Mouse (Mus musculus) cerebellum, adult (tissue): ENCODE results near the gene Grem2.
A peak's percentile ranks its signal among the peaks of the same experiment; 100 is the strongest.

Experiments
- ATAC-seq: cut with Nextera tagmentation; 2 replicates; pipeline ENCODE4 v1.9.2; 2017; ENCODE audit warnings: mild to moderate bottlenecking, moderate library complexity, mixed read lengths; ENCODE audit not compliant: insufficient number of reproducible peaks, low FRiP score, low TSS enrichment

Grem2 gene

DNA sequence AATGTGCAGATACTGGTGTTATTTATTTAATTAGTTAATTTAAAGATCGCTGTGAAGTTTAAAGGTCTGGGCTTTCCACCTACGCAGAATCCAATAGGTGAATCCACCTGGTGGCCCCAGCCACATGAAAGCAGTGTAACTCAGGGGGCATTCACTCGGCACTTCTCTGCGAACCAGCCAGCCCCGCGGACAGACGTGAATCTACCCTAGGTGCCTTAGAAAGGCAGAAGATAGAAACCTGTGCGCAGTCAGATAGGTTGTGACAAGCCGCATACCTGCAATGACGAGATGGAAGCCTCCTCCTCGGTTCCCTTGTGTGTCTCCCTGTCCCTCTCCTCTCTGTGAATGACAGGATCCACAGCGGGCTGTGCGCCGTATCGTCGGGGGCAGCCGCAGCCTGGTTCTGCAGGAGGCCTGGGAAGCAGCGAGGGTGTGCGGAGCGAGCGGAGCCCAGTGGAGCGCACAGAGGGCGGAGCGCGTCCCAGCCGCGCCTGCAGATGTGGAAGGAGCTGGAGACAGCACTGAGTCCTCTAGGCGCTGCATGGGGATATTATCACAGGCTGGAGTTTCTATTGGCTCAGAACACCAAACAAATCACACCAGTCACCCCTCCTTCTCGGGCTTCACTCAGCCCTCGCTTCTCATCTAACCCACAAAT, at the start of gene Grem2:
Grem2 (minus strand) TSS at position 522 of the 658 bp plus-strand sequence.
- ATAC-seq = peak; percentile 68; the same call in 1 of the 2 replicates

DNA sequence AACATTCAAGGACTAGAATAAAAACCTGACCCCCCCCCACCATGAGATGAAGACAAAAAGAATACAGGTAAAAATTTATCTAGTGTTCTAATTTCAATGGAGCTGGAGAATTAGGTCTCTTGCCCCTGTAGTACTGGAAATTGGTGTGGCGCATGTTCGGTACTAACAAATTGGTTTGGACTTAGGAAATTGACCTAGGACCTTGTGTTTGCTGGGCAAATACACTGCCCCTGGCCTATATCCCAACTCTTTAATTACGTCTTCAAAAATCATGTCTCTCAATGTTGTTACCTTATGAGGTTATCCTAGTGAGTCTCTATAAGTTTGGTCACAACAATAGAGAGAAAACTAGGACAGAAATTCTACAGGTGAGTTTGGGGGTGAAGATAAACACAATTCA, 38.2 kb upstream of the Grem2 start:
- ATAC-seq = no peak

DNA sequence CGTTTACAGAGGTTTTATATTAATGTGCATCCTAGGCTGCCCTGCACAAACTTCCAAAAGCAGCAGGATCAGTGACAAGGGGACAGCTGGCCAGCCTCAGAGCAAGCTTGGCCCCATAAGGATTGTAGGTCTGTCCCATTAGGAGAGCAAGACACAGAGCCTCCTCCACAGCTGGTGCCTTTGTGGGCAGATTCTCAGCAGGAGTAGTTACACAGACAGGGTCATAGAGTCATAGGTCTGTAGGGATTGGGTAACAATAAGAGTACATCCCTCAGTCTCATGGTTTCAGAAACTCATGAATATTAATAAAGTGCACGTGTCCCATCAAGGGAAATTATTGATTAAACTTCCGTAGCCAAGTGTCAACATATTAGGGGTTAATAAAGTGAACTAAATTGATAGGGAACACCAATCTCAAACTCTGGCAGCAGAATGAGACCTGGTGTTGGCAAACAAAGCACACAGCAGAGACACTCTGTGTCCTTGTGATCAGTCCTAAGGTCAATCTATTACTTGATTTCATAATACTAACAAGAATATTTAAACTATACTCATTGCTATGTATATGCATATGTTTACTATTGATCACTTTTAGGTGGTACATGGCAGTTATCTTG, 9.5 kb upstream of the Grem2 start:
- ATAC-seq = no peak

DNA sequence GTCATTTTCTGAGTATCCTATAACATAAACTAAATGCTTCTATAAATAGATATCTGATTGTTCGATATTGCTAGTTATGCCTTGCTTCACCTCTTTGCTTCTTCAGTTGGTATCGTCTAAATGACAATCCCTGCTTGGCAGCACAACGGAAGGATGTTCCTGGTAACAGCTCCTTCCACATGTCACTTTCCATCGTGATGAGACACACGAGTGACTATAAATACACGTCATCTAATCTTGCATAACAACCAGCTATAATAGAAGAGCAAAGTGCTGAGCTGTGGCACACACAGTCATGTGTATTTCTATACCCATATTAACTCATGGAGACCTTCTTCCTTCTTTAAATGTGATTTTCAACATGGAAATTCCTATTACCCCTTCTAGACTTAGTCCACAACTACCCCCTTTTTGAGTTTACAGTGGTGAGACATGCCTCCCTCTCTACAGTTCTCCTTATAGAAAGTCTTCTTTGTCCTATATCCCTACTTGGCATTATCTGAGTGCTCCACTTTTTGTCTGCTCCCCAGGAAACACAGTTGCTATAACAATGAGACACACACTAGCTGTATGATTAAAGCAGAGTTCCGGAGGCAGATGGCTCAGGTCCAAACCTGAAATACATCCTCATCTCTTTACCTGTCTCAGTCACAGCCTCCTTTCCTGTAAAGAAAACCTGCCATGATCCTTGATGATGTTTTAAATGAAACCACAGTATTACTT, 8.0 kb upstream of the Grem2 start:
- no peak for ATAC-seq

DNA sequence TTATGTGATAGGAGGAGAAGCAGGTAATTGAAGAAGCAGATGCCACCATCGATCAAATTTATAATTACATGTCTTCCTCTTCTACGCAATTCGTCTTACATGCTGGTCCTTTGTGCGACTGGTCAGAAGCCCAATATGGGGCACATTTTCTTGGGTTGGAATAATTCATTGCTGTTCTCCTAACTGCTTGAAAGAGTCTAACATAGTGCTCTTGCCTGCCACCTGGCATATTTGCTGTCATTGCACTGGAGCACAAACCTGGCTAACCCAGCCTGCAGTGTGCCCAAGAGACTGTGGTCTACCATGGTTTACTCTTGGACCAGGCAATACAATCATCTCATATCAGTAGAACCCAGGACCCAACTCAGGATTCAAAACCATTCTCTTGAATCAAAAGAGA, 2.7 kb downstream of the Grem2 start:
- no peak for ATAC-seq

DNA sequence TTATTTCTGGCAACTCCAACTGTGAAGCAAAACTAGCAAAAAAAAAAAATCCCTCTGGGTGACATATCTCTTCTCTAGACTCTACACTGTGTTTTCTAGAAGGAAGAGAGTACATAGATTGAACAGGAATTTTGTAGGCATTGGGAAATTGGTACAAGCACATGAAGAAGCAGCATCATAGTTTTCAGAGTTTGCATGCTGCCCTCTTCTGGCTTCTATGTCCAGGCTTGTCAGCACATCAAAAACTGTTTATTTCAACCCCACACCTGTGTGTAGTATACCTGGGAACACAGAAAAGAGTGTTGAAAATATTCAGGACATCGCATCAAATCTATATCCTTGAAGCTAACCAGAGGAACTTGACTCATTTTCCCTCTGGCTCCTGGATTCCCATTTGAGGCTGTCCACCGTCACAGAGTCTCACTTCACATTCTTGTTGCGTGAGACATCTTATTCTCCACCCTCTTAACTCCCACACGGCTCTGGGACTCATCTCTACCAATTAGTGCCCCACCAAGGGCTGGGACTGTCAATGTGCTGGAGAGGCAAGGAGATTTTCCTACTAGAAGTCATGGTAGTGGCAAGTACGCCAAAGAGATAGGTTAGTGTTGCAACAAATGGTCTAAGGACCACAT, 3.3 kb downstream of the Grem2 start:
- ATAC-seq = no peak

DNA sequence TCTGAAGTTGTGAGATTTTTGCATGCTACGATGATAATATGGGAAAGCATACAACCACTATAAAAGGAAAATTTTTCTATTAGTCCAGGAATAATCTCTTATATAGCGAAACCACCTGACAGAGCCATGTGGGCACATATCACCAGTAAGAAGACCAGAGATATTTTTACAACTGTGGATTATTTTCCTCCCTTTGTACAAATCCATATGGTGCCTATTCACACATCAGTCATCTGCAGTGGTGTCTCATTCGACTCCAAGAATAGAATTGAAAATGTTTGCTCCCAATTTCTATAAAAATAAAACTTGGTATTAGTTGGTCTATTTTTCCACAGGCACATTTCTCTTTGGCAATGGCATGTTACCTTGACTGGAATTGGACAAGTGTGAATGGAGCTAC, 11.8 kb downstream of the Grem2 start:
- no peak for ATAC-seq

DNA sequence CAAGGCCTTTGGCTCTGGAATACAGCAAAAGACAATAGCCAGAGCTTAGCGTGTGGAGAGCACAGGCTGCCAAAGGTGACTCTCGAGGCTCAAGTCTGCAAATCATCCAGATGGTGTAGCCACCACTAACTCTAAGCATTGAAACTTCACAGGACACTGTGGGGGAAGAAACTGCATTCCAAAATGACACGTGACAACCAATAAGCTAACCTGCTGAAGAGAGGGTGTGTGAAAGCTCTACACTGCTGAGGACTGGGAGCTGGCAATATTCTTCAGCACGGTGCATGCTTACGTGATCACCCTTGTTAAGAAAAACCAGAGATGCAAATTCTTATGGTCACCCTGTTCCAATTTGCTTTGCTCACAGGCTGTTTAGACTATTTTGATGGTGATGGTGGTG, 13.4 kb downstream of the Grem2 start:
- no peak for ATAC-seq

DNA sequence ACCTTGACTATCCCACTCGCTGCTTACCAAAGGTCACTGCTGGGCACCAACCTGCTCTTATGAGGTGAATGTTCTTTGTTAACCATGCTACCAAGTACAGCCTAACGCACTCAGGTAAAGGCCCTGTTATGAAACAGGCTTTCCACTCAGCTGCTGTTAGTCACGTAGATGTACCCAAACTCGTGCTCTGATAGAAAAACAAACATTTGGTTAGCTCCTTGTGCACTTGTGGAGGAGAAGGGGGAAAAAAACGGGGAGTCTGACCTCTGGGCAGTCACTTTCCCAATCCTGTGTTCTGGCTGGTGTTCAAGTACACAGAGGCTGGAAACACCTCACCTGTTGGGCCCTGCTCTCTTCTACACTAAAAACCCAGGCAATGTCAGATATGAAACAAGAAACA, 14.0 kb downstream of the Grem2 start:
- ATAC-seq = no peak

DNA sequence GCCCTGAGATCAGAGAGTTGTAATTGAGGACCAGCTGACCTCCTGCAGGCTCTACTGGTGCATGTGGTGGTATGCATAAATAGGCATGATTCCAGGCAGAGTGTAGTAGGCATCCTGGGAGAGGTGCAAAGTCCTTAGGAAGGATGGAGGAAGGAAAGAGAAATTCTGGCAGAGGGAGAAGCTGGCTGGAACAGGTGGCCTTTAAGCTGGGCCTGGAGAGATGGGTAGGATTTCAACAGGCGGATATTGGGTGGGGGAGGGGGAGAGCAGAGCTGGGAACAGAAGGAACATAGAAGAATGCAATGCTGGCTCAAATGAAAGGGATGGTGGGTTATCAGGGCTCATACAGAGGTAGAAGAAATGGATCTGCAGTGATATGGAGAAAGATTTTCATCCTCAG, 18.9 kb downstream of the Grem2 start:
- no peak for ATAC-seq

DNA sequence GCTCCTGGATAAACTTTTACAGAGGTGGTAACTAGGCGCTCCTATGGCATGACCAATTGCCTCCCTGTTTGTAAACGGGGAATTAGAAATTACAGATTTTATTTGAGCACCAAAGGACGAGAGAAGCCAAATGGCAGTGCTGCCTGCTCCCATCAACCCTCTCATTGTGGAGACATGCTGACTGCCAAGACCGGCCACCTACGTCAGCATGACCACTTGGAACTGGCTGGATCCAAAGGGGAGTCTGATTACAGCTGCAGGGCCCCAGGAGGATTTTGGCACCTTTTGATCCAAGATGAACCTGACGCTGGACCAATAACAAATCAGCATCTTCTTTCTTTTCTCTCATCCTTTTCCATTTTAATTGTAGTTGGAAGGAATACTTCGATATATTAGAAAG, 29.1 kb downstream of the Grem2 start:
- ATAC-seq = no peak

DNA sequence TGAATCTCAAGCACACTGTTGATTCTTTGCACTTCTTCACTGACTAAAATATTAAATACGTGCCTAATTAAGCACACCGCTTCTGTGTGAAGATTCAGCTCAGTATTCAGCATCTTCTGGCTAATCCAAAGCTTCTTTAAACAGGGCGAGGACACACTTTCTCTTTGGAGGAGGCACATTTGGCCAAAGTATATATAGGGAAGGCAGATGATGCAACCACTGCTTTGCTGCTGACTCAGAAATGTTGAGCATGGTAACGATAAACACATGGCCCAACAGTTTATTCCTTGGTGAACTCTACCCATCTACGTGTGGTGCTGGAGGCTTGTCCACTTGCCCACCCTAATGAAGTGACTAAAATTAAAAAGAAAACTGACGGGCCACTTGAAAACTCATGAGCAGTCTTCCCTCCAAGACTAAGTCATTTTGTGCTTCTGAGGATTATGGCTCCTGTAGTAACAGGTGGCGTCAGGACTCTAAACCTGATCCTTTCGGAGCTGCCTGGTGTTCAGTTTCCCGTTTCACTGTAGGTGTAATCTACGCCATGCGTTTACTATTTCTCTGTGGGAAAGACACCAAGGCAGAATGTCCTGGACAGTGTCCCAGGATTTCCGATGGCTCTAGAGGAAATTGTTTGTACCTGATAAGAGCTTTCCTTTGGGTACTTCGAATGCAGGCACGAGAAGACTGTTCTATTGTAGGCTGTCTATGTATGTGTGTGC, 32.8 kb downstream of the Grem2 start:
- no peak for ATAC-seq

DNA sequence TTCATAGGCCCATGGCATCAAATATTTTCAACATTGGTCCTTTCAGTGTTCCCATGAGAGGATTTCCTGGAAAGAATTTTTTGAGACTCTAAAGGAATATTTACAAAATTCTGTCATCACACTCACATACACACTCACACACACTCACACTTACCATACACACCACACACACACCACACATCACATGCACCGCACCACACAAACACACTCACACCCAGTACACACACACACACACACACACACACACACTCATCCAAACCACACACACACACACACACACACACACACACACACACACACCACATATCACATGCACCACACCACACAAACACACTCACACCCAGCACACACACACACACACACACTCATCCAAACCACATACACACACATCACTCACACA, 33.5 kb downstream of the Grem2 start:
- ATAC-seq = no peak

DNA sequence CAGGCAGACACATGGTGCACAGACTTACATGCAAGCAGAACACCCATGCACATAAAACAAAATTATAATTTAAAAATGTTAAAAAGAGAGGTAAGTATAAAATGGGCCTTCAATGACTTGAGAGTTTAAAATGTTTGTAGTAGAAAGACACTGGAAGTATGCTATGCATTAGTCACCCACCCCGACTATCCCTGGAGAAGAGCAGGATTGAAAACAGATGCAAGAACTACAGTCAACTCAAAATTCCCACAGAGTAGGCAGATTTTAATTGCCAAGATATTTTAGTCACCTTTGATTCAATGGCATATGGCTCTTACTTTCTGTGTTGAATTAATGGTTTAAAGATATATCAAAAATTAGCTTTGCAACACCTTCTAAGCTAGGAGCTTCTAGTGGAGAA, 39.1 kb downstream of the Grem2 start:
- ATAC-seq = no peak

DNA sequence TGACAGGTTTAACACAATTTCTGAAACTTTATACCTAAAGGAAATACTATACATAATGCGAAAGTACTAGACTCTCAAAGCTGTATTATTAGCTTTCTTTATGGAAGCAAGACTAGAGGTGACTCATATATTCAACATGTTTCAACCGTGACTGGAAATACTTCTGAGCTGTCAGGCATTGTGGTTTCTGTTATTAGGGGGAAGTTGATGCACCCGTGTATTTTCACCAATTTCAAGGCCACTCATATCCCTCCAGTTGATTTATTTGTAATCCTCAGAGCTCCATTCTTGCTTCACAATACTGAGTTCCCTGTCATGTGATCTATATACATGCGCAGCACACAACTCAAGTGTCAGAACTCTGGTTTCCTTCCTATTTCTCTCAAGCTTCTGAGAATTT, 46.4 kb downstream of the Grem2 start:
- no peak for ATAC-seq

DNA sequence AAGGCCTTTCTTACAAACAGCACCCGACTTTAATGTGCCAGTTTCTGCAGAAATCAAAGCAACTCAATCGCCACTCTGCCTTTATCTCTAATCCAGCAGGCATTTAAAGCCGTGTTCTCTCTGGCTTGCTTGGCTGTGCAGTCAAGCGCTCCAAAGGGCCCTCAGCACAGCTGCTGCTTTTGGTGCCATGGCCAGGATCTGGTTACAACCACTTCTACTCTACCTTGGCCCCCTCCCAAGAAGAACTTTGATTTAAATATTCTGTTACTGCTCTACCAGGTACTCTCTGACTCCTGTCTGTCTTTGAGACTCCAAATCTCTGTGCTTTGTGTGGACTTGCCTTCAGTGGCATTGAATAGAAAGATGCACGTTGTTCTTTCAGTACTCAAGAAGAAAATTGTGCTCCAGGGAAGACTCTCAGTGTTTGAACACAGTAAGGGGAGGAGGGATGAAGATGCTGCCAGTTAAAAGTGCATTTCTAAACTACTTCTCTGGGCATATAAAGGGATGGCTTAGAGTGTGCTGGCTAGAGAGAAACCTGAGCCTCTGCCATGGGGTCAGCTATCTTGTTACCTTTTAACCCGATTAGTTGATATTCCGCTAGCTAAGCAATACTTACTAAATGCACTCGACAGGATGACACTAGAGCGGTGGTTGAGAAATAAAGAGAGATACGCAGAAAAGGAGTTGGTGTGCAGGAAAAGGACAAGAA, 61.1 kb downstream of the Grem2 start:
- ATAC-seq = no peak

DNA sequence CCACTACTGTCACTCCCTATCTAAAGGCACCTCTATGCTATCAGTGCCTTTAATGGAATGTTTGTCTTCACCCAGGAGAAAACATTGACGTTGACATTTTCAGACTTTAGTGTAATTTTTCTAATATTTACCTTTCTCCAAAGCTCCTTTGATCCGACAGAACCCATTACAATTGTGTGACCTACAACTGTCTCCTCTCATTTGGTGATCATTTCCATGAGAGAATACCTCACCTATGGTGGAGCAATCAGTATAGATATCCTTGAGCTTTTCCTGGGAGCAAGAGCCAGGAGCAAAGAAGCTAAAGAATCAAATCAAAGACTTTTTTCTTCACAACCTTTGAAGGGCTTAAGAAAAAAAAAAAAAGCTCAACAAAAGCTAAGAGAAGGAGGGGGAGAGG, 65.4 kb downstream of the Grem2 start:
- no peak for ATAC-seq

DNA sequence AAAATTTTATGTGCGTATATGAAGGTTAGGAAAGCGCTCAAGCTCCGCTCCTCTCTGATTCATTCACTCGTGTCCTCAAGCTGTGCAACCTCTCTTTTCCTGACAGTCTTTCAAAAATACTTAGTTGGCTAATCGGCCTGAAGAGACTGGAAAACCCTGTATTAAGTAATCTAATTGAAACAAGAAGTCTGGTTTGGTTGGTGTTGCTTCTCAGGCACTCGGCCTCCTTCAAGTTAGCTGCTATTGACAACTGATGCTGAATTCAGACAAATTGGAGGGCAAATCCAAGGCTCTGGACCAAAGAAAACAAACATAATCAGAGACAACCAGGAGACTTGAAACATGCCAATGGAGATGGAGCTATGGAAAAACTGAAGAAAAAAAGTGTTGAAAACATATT, 76.8 kb downstream of the Grem2 start:
- no peak for ATAC-seq

DNA sequence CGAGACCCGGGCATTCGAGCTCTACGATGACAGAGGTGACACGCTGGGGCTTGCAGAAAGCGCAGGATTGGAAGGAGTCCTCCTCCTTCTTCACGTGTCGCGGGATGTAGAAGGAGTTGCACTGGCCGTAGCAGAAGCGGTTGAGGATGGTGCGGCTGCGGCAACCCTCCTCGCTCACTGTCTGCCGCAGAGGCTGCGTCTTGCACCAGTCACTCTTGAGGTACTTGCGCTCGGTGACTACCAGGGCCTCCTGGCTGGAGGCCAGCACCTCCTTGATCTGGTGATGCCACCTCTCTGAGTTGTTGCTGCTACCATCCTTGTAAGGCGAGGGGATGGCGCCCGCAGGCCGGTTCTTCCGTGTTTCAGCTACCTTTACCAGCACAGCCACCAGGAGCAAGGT, 84.8 kb downstream of the Grem2 start:
- ATAC-seq = no peak

DNA sequence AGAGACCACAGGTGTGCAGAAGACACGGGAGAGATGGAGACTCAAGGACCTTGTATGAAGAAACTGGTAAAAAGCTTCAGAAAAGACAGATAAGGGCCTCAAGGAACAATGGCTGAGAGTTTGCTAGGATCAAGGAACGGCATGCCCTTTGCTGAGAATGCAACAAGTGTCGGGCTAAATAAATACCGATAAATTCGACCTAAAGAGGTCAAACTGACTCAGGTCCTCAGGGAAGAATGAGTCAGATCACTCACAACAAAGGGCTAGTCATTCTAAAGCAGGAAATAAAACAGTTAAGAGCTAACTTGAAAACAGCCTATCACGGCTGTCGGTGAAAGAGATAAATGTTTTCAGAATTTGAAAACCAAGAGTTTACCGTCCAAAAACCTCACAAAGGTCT, 95.1 kb downstream of the Grem2 start:
- ATAC-seq = no peak
